Mouse (Mus musculus) midbrain, embryonic 12.5 days (tissue): Measurements from ENCODE around the gene Mgarp. TPM values are rescaled to one million over a fixed set of nuclear protein-coding genes. Genes with fewer than 3 reads are reported as not detected.
"Not testable (repeated sequence)": the region's sequence is repeated elsewhere in the genome, so short reads cannot be mapped to it uniquely, and the experiment has no call there.

Experiments used
- ATAC-seq: fragments of 200-750 bp; cut with Nextera tagmentation; 2 replicates; pipeline ENCODE4 v1.8.0; 2017; ENCODE audit warnings: low read depth, moderate TSS enrichment, moderate library complexity; ENCODE audit not compliant: low FRiP score
- H3K27ac ChIP-seq: fragments of 300-500 bp; sonication (generic); replicated peaks from 2 replicates; pipeline ENCODE4 v1.5.1; 2016; ENCODE audit warnings: mild to moderate bottlenecking
- H3K27me3 ChIP-seq: fragments of 300-500 bp; sonication (generic); 2 replicates; pipeline ENCODE4 v1.6.1; 2016; ENCODE audit warnings: mild to moderate bottlenecking
- H3K36me3 ChIP-seq: fragments of 300-500 bp; sonication (generic); 2 replicates; pipeline ENCODE4 v1.6.1; 2016
- H3K4me1 ChIP-seq: fragments of 300-500 bp; sonication (generic); 2 replicates; pipeline ENCODE4 v1.6.1; 2016
- H3K4me2 ChIP-seq: fragments of 300-500 bp; sonication (generic); replicated peaks from 2 replicates; pipeline ENCODE4 v1.6.1; 2016; ENCODE audit warnings: mild to moderate bottlenecking, moderate library complexity
- H3K4me3 ChIP-seq: fragments of 300-500 bp; sonication (generic); 2 replicates; pipeline ENCODE4 v1.5.1; 2016; ENCODE audit warnings: mild to moderate bottlenecking
- H3K9ac ChIP-seq: fragments of 300-500 bp; sonication (generic); replicated peaks from 2 replicates; pipeline ENCODE4 v1.6.1; 2016; ENCODE audit warnings: mild to moderate bottlenecking, moderate library complexity
- H3K9me3 ChIP-seq: fragments of 300-500 bp; sonication (generic); 2 replicates; pipeline ENCODE4 v1.6.1; 2016; ENCODE audit warnings: mild to moderate bottlenecking
- WGBS: fragments of 180-500 bp; shearing (Covaris S2); methylation state at CpG from one replicate; pipeline ENCODE4 v1.1.7; 2016; 5-methylcytosine and 5-hydroxymethylcytosine counted together
- polyA plus RNA-seq: library from polyadenylated mRNA; unstranded; fragments of >200 nt; fragmentation: Nextera tagmentation; extraction: Ambion mirVana; gene quantifications from 2 replicates; pipeline ENCODE4 v1.2.1, GENCODE M21; 2016

The Mgarp gene
- polyA plus RNA-seq, 1 experiment from 2014 or later: 19.2 TPM

DNA sequence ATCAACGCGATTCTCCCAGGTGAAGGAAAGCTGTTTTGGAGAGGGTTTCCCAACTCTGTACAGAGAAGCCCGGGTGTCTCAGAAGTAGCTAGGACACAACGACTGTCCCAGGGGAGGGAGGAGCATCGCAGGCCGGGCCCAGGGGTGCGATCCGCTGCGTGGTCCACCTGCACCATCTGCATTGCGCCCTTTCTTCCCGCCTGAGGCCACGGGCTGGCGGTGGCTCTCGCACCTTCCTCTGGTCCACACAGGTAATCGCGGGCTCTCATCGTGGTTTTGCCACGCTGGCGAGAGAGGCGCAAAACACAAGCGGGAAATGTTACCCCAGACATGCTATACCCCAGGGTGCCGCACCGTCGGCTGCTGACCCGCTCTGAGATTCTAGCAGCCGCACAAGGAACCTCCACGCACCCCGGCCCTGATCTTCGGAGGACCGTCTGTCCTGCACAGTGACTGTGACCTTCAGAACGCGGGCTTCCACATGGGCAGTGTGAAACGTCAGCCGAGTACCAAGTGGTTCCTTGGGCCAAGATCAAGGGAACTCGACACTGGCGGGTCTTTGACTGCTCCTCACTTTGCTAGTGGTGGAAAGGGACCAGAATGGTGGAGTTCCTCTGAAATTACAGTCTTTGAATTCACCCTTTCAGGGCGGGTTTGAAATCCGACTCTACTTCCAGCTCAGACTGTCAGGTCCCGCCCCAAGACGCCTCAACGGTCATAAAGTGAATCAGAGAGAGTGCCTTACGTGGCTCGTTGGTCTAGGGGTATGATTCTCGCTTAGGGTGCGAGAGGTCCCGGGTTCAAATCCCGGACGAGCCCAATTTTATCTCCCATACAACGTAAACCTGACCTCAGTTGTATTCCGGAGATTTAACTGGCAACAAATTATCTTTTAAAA lies 37.6 kb downstream of the Mgarp start:
- H3K27ac ChIP-seq: no peak overlapping the region
- ATAC-seq: peak; percentile 57
- H3K9me3 ChIP-seq: no peaks in the 10 kb centered on the region
- H3K4me2 ChIP-seq: peak overlapping the region; percentile 55
- under 1% methylated on average over 50 of the region's 50 CpGs for WGBS
- peak overlapping the region; percentile 37; the same call in 1 of the 2 replicates for H3K9ac ChIP-seq
- H3K36me3 ChIP-seq: no peaks in the 10 kb centered on the region
- peaks cover 9% of the 10 kb centered on the region; the same call in 1 of the 2 replicates for H3K4me1 ChIP-seq
- H3K27me3 ChIP-seq: peaks cover 61% of the 10 kb centered on the region
- H3K4me3 ChIP-seq: peak overlapping the region; percentile 46

- H3K36me3 ChIP-seq: no peaks in the 10 kb centered on the region
- peak; percentile 39; the same call in 1 of the 2 replicates for ATAC-seq
- peak overlapping the region; percentile 55 for H3K4me2 ChIP-seq
- H3K9me3 ChIP-seq: no peaks in the 10 kb centered on the region
- H3K9ac ChIP-seq: no peak overlapping the region
- peaks cover 9% of the 10 kb centered on the region; the same call in 1 of the 2 replicates for H3K4me1 ChIP-seq
- peak overlapping the region; percentile 46 for H3K4me3 ChIP-seq
- no peak overlapping the region for H3K27ac ChIP-seq
- under 1% methylated on average over 15 of the region's 15 CpGs for WGBS
- peaks cover 55% of the 10 kb centered on the region for H3K27me3 ChIP-seq
Observed at GRCm38 (mm10) chr3:51358181-51358580, 38.4 kb downstream of the Mgarp start.

DNA sequence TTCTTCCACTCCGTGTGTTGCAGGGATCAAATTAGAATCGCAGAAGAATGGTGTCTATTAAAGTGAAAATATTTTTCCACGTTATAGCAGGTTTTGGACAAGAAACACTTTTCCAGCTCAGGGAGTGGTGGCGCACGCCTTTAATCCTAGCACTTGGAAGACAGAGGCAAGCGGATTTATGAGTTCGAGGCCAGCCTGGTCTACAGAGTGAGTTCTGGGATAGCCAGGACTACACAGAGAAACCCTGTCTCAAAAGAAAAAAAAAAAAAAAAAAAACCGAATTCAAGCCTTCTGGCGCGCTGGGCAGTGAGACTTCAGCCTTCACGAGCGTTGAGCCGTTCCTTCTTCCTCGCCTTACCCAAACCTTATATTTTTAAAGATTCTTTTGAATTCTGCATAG lies 38.9 kb downstream of the Mgarp start:
- H3K4me2 ChIP-seq: peak overlapping the region; percentile 55
- H3K4me1 ChIP-seq: peaks cover 9% of the 10 kb centered on the region; the same call in 1 of the 2 replicates
- peaks cover 51% of the 10 kb centered on the region for H3K27me3 ChIP-seq
- no peaks in the 10 kb centered on the region for H3K36me3 ChIP-seq
- H3K9ac ChIP-seq: no peak overlapping the region
- no peak overlapping the region for H3K27ac ChIP-seq
- H3K4me3 ChIP-seq: peak overlapping the region; percentile 26
- 10% methylated on average over 14 of the region's 14 CpGs for WGBS
- H3K9me3 ChIP-seq: no peaks in the 10 kb centered on the region
- ATAC-seq: no peak

DNA sequence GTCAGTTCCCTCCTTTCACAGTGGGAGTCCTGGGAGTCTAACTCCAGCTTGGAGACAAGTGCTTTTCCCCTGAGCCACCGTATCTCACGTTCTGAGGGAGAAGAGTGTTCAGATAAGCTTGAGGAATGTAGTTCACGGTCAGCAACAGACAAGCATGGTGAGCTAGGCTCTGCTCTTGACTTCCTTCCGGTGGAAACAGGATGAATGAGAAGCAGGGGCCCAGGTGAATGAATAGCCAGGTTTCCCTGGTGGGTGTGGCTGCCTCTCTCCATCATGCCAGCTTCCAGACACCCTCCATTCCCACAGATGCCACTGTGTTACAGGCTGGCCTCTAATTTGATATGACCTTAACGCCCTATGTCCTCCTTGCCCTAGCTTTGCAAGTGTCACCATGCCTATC lies 39.5 kb downstream of the Mgarp start:
- 60% methylated on average over 5 of the region's 5 CpGs for WGBS
- no peak for ATAC-seq
- H3K4me3 ChIP-seq: no peak overlapping the region

GRCm38 (mm10) chr3:51354956-51355355 lies 41.6 kb downstream of the Mgarp start:
- H3K9me3 ChIP-seq, H3K36me3 ChIP-seq, H3K4me3 ChIP-seq, H3K9ac ChIP-seq, H3K4me2 ChIP-seq, H3K27ac ChIP-seq, H3K4me1 ChIP-seq, ATAC-seq: not testable (repeated sequence)
- peaks cover 31% of the 10 kb centered on the region for H3K27me3 ChIP-seq
- 89% methylated on average over 6 of the region's 6 CpGs for WGBS

More for the DNA sequence above, 39.5 kb downstream of the Mgarp start:
- H3K9ac ChIP-seq: no peak overlapping the region
- H3K4me2 ChIP-seq: no peak overlapping the region
- no peak overlapping the region for H3K27ac ChIP-seq
- H3K9me3 ChIP-seq: no peaks in the 10 kb centered on the region
- H3K36me3 ChIP-seq: no peaks in the 10 kb centered on the region
- H3K4me1 ChIP-seq: peaks cover 9% of the 10 kb centered on the region; the same call in 1 of the 2 replicates
- H3K27me3 ChIP-seq: peaks cover 45% of the 10 kb centered on the region

DNA sequence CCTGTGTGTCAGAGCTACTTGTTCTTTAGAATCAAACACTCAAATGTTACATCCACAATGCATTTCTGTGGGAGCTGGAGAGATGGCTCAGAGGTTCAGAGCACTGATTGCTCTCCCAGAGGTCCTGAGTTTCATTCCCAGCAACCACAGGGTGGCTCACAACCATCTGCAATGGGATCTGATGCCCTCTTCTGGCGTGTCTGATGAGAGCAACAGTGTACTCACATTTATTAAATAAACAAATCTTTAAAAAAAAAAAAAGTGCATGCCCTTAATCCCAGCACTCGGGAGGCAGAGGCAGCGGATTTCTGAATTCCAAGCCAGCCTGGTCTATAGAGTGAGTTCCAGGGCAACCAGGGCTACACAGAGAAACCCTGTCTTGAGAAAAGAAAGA lies 42.5 kb downstream of the Mgarp start:
- H3K4me1 ChIP-seq: peaks cover 5% of the 10 kb centered on the region; the same call in 1 of the 2 replicates
- H3K9me3 ChIP-seq: no peaks in the 10 kb centered on the region
- WGBS: 63% methylated on average over 3 of the region's 3 CpGs
- H3K27me3 ChIP-seq: peaks cover 22% of the 10 kb centered on the region
- no peak overlapping the region for H3K4me2 ChIP-seq
- H3K36me3 ChIP-seq: no peaks in the 10 kb centered on the region
- no peak overlapping the region for H3K9ac ChIP-seq
- ATAC-seq: no peak
- H3K4me3 ChIP-seq: no peak overlapping the region
- no peak overlapping the region for H3K27ac ChIP-seq

DNA sequence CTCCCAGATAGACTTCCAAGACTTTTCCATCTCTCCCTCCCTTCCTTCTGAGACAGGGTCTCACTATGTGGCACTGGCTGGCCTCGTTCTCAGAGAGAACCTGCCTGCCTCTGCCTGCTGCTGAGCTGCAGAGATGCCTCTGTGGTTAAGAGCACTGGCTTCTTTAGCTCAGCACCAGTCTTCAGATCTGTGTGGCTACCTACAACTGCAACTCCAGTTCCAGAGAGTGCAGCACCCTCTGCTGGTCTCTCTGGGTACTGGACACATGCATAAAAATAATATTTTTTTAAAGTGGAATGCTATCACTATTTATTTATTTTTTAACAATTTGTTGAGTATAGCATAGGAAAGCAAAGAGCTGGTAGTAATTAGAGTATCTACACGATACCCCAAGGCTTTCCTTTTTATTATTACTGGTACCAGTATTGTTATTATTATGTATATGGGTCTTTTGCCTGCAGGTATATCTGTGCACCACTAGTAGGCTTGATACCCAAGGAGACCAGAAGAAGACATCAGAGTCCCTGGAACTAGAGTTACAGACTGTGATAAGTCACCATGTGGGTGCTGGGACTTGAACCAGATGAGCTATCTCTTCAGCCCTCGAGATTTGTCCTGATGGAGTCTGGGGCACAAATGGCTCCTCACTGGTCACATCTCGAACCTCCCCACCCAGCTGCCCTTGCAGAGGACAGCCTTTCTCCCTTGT lies 43.1 kb downstream of the Mgarp start:
- Histone ChIP-seq H3K27ac (no peak overlapping the region), H3K36me3 (no peaks in the 10 kb centered on the region), H3K4me2 (no peak overlapping the region), H3K9ac (no peak overlapping the region), H3K4me1 (no peaks in the 10 kb centered on the region), H3K4me3 (no peak overlapping the region), H3K9me3 (no peaks in the 10 kb centered on the region), H3K27me3 (peaks cover 16% of the 10 kb centered on the region)
- 75% methylated on average over 4 of the region's 4 CpGs for WGBS
- no peak for ATAC-seq

- Histone ChIP-seq H3K4me3 (no peak overlapping the region), H3K9ac (no peak overlapping the region), H3K9me3 (no peaks in the 10 kb centered on the region), H3K27me3 (no peaks in the 10 kb centered on the region), H3K27ac (no peak overlapping the region), H3K4me2 (no peak overlapping the region), H3K36me3 (no peaks in the 10 kb centered on the region), H3K4me1 (no peaks in the 10 kb centered on the region)
- ATAC-seq: no peak
- whole genome bisulfite sequencing: 27% methylated on average over 3 of the region's 3 CpGs
Observed at GRCm38 (mm10) chr3:51350806-51351205, 45.7 kb downstream of the Mgarp start.

DNA sequence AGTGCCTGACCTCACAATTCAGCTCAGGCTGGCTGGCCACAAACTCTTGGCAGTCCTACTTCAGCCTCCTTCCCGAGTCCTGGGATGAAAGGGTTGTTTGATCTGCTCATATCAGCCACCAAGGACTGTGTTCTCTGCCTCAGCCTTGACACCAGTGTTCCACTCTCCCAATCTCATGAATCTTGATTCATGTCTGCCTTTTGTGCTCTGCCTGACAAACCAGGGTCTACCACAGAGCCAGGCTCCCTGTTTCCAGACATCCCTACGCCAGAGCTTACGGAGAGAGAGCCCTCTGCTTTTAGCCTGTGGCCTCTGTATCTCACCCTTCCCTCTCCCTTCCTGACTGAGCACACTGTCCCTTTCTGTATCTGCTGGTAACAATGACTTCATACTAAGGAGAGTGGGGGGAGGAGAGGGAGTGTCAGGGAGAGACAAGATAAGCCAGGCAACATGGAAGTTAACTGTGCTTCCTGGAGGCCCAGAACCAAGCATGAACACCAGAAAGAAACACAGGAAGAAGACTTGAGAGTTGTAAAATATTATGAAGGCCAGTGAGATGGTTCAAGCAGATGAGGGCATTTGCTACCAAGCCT lies 47.8 kb downstream of the Mgarp start:
- H3K27ac ChIP-seq: no peak overlapping the region
- H3K9ac ChIP-seq: no peak overlapping the region
- WGBS: 51% methylated on average over 3 of the region's 3 CpGs

DNA sequence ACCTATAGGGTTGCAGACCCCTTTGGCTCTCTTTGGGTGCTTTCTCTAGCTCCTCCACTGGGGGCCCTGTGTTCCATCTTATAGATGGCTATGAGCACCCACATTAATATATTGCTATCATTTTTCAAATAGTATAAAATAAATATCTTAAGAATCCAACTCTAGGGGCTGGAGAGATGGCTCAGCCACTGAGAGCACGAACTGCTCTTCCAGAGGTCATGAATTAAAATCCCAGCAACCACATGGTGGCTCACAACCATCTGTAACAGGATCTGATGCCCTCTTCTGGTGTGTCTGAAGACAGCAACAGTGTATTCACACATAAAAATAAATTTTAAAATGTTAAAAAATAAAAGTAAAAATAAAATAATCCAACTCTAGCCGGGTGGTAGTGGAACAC lies 51.5 kb downstream of the Mgarp start:
- not testable (repeated sequence) for ATAC-seq, H3K9ac ChIP-seq, H3K27me3 ChIP-seq

More for the DNA sequence above, 47.8 kb downstream of the Mgarp start:
- no peak for ATAC-seq
- no peak overlapping the region for H3K4me3 ChIP-seq
- no peaks in the 10 kb centered on the region for H3K9me3 ChIP-seq
- H3K4me1 ChIP-seq: no peaks in the 10 kb centered on the region
- no peak overlapping the region for H3K4me2 ChIP-seq
- H3K36me3 ChIP-seq: no peaks in the 10 kb centered on the region
- H3K27me3 ChIP-seq: no peaks in the 10 kb centered on the region

DNA sequence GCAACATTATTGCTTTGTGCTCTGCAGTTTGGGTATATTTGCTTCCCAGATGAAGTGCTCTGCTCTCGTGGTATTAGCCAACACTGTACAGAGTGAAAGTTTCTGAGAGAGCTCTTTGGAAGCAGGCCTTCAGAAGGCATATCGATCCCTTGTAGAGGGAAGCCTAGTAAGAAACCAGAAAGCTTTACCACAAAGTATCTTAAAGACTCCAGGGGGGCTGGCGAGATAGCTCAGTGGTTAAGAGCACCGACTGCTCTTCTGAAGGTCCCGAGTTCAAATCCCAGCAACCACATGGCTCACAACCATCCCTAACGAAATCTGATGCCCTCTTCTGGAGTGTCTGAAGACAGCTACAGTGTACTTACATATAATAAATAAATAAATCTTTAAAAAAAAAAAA lies 52.4 kb downstream of the Mgarp start:
- H3K27me3 ChIP-seq, H3K4me1 ChIP-seq, H3K9me3 ChIP-seq, H3K27ac ChIP-seq, H3K4me3 ChIP-seq, H3K4me2 ChIP-seq, H3K36me3 ChIP-seq, H3K9ac ChIP-seq, ATAC-seq: not testable (repeated sequence)
- WGBS: 92% methylated on average over 6 of the region's 6 CpGs

More for the DNA sequence above, 51.5 kb downstream of the Mgarp start:
- H3K9me3 ChIP-seq, H3K4me3 ChIP-seq, H3K36me3 ChIP-seq, H3K4me2 ChIP-seq, H3K4me1 ChIP-seq, H3K27ac ChIP-seq: not testable (repeated sequence)
- 100% methylated on average over 2 of the region's 2 CpGs for WGBS

GRCm38 (mm10) chr3:51343260-51343659 lies 53.3 kb downstream of the Mgarp start:
- Histone ChIP-seq H3K4me2 (no peak overlapping the region), H3K36me3 (no peaks in the 10 kb centered on the region), H3K9ac (no peak overlapping the region), H3K27me3 (peaks cover 5% of the 10 kb centered on the region; the same call in 1 of the 2 replicates), H3K4me1 (peaks cover 12% of the 10 kb centered on the region), H3K4me3 (no peak overlapping the region), H3K27ac (no peak overlapping the region), H3K9me3 (no peaks in the 10 kb centered on the region)
- 93% methylated on average over 4 of the region's 4 CpGs for WGBS
- no peak for ATAC-seq
